Mouse (Mus musculus) lung, adult 2 months (tissue): ENCODE data around the gene P4ha1.

Experiments
- CTCF ChIP-seq: fragments of 200-500 bp; IDR thresholded peaks from 2 replicates; pipeline ENCODE4 v1.5.1; 2011; ENCODE audit warnings: mild to moderate bottlenecking, low read length, control low read depth; ENCODE audit not compliant: insufficient read depth
- POLR2A ChIP-seq: fragments of 200-500 bp; IDR thresholded peaks from 2 replicates; pipeline ENCODE4 v1.6.1; 2011; ENCODE audit warnings: low read depth, mild to moderate bottlenecking, control low read depth, low read length, borderline replicate concordance; ENCODE audit errors: extremely low read depth

GRCm38 (mm10) chr10:59292079-59292478 lies 31.0 kb upstream of the P4ha1 start:
- TF ChIP-seq CTCF (no peak), POLR2A (no peak)
